Mouse (Mus musculus) ES-E14 (cell line): ENCODE measurements around the gene Zfp810. TPM values are rescaled to one million over a fixed set of nuclear protein-coding genes. Genes with fewer than 3 reads are reported as not detected.

Source experiments
- DNase-seq: peaks from one replicate; pipeline ENCODE4 v3.0.0-alpha.2; 2013; ENCODE audit warnings: low read depth, low spot score
- H3K27ac ChIP-seq: 2 replicates; pipeline ENCODE4 v1.5.1; 2012; ENCODE audit warnings: low read depth, mild to moderate bottlenecking, low read length, moderate library complexity, mixed read lengths; ENCODE audit not compliant: poor library complexity, insufficient read depth, severe bottlenecking
- H3K36me3 ChIP-seq: 2 replicates; pipeline ENCODE4 v1.6.1; 2012; ENCODE audit warnings: mild to moderate bottlenecking, low read length, moderate library complexity, mixed read lengths; ENCODE audit not compliant: control insufficient read depth, poor library complexity, insufficient read depth, severe bottlenecking
- H3K4me1 ChIP-seq, 2 experiments: fragments of 150-350 bp in 1 of 2; sonication (generic) in 1 of 2; 2 replicates each; pipeline ENCODE4 v1.6.1; 2012; ENCODE audit warnings: low read length in 2 of 2, mild to moderate bottlenecking in 1 of 2, mixed read lengths in 1 of 2; ENCODE audit not compliant: control insufficient read depth in 2 of 2, insufficient read depth in 2 of 2, poor library complexity in 1 of 2
- H3K4me3 ChIP-seq, 2 experiments: fragments of 150-350 bp in 1 of 2; sonication (generic) in 1 of 2; 2 replicates each; pipeline ENCODE4 v1.5.1; 2012; ENCODE audit warnings: low read length in 2 of 2, low read depth in 1 of 2, mild to moderate bottlenecking in 1 of 2, mixed read lengths in 1 of 2; ENCODE audit not compliant: insufficient read depth in 1 of 2, poor library complexity in 1 of 2, severe bottlenecking in 1 of 2
- H3K9ac ChIP-seq: 2 replicates; pipeline ENCODE4 v1.6.1; 2012; ENCODE audit warnings: low read depth, mild to moderate bottlenecking, low read length, mixed read lengths; ENCODE audit not compliant: poor library complexity, insufficient read depth, severe bottlenecking
- H3K9me3 ChIP-seq: fragments of 150-350 bp; sonication (generic); 2 replicates; pipeline ENCODE4 v1.6.1; 2012; ENCODE audit warnings: low read depth, mild to moderate bottlenecking, low read length; ENCODE audit not compliant: control insufficient read depth, insufficient read depth
- CHD2 ChIP-seq: IDR thresholded peaks from 2 replicates; pipeline ENCODE4 v1.6.1; 2014; ENCODE audit warnings: mild to moderate bottlenecking, low read depth, low read length, inconsistent platforms
- HCFC1 ChIP-seq: IDR thresholded peaks from 2 replicates; pipeline ENCODE4 v1.6.1; 2012; ENCODE audit warnings: low read length, inconsistent platforms, borderline replicate concordance; ENCODE audit not compliant: insufficient read depth
- MAFK ChIP-seq: IDR thresholded peaks from 2 replicates; pipeline ENCODE4 v1.6.1; 2014; ENCODE audit warnings: mild to moderate bottlenecking, low read depth, low read length, inconsistent platforms; ENCODE audit not compliant: insufficient read depth
- ZC3H11A ChIP-seq: IDR thresholded peaks from 2 replicates; pipeline ENCODE4 v1.6.1; 2012; ENCODE audit warnings: low read depth, mild to moderate bottlenecking, inconsistent platforms, low read length, borderline replicate concordance
- ZNF384 ChIP-seq: IDR thresholded peaks from 2 replicates; pipeline ENCODE4 v1.6.1; 2012; ENCODE audit warnings: low read depth, low read length, inconsistent platforms
- in situ Hi-C, 2 experiments: fragments of 600-800 bp; cut with MboI; formaldehyde crosslinking; loops; one replicate each; pipeline ENCODE4 v1.15.1; 2025; ENCODE audit warnings: low sequenced_read_pairs in 2 of 2, inconsistent platforms in 1 of 2; ENCODE audit not compliant: unreplicated experiment in 2 of 2
- total RNA-seq: library from RNA; depleted of rRNA; stranded (reverse); fragments of 300-350 nt; gene quantifications from 2 replicates; pipeline ENCODE4 v1.2.3, GENCODE M21; 2012; rRNA removed

Gene Zfp810
- total RNA-seq, 1 experiment, result 7.8 TPM

GRCm38 (mm10) chr9:22226846-22227245, 80.6 kb downstream of the Zfp810 start:
- Histone ChIP-seq H3K36me3 (no peaks in the 10 kb centered on the region; the same call in 1 of the 2 replicates), H3K9me3 (no peaks in the 10 kb centered on the region), H3K9ac (peak overlapping the region; percentile 84), H3K27ac (peak overlapping the region; percentile 94), H3K4me1 (peaks cover 1 to 4% of the 10 kb centered on the region in 2 experiments; a peak in 1 of 4 replicates), H3K4me3 (peak overlapping the region; percentile 74 to 93)
- TF ChIP-seq MAFK (no peak), HCFC1 (no peak), CHD2 (no peak), ZNF384 (no peak), ZC3H11A (no peak)
- no peak for DNase-seq
- in situ Hi-C loops, result loop anchor here in 1 of 2 experiments (10.0 kb wide), 1 partner anchor 442 kb away; no protein-coding TSS in a partner anchor

Other genes with a start within 250 kb of the Zfp810 start
- not detected in 2 replicates for gene Gm49318, start 236.4 kb downstream of the Zfp810 start, total RNA-seq
- gene Zfp653, start 236.3 kb downstream of the Zfp810 start, total RNA-seq, result 10.9 and 14.3 TPM in 2 replicates
- gene Ecsit, start 222.2 kb downstream of the Zfp810 start, total RNA-seq, result 37.5 and 38.2 TPM in 2 replicates
- 14.0 and 25.6 TPM in 2 replicates for gene Cnn1, start 208.4 kb downstream of the Zfp810 start, total RNA-seq
- 72.0 and 85.3 TPM in 2 replicates for gene Elof1, start 190.5 kb downstream of the Zfp810 start, total RNA-seq
- gene Acp5, start 171.9 kb downstream of the Zfp810 start, total RNA-seq, result 14.6 and 17.3 TPM in 2 replicates
- 27.3 and 34.7 TPM in 2 replicates for gene Pigyl, start 150.8 kb downstream of the Zfp810 start, total RNA-seq
- gene Zfp872, start 119.6 kb downstream of the Zfp810 start, total RNA-seq, result 0.22 TPM in 1 of 2 replicates, not detected in the other
- 90.7 and 129 TPM in 2 replicates for gene Zfp809, start 81.9 kb downstream of the Zfp810 start, total RNA-seq
- gene Zfp599, start 47.8 kb downstream of the Zfp810 start, total RNA-seq, result 9.6 and 11.3 TPM in 2 replicates
- gene Anln, start 81.5 kb upstream of the Zfp810 start, total RNA-seq, result 155 and 168 TPM in 2 replicates
- gene 9530077C05Rik, start 103.9 kb upstream of the Zfp810 start, total RNA-seq, result 2.2 and 2.5 TPM in 2 replicates
- gene Gm17545, start 146.6 kb upstream of the Zfp810 start, total RNA-seq, result not detected in 2 replicates
- 30.1 and 32.8 TPM in 2 replicates for gene Rp9, start 162.1 kb upstream of the Zfp810 start, total RNA-seq
- gene Bbs9, start 168.1 kb upstream of the Zfp810 start, total RNA-seq, result 10.3 and 12.3 TPM in 2 replicates